Mouse (Mus musculus) MEL-GATA-1-ER (cell line): ENCODE results near the gene Rsph9.

Experiments used
- DNase-seq: peaks from one replicate; pipeline ENCODE4 v3.0.0-alpha.2; 2012; ENCODE audit warnings: low read depth; ENCODE audit errors: extremely low read depth

The Rsph9 gene

DNA sequence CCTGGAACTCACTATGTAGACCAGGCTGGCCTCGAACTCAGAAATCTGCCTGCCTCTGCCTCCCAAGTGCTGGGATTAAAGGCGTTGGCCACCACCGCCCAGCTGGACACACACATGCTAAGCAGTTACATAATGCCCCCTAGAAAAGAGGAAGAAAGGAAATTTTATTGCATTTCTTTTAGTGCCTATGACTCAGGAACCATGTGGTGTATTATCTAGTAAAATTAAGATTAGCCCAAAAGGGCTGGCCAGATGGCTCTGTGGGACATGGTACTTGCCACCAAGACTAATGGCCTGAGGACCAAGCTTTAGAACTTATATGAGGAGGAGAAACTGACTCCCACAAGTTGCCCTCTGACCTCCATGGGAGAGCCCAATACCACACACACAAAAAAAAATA, 4.1 kb downstream of the Rsph9 start:
- peak; percentile 50 for DNase-seq

DNA sequence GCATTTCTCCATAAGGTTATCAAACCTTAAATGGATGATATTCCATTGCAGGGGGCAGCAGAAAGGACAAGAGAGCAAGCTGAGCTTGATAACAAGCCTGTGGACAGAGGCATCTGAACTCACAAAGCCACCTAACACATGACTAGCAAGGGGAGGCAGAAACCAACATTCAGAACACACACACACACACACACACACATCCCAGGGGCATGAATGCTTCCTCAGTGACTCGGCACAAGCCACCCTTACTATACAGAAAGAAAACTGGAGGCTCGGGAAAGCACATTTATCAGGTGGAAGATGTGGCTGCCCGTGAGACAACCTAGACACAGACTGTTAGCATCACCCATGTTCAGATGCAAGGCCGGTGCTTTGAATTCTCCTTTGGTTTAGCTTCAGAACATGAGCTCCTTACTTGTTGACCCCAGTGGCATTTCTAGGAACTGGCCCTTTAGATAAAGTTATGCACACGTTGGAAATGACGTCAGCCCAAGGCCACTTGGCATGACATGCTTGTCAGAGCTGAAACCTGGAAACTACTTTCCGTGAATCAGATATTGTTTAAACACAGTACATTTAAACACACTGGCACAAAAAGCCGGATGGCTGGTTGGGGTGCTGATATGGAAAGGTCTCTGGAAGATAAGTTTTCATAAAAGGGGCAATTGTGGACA, 5.3 kb downstream of the Rsph9 start:
- no peak for DNase-seq

DNA sequence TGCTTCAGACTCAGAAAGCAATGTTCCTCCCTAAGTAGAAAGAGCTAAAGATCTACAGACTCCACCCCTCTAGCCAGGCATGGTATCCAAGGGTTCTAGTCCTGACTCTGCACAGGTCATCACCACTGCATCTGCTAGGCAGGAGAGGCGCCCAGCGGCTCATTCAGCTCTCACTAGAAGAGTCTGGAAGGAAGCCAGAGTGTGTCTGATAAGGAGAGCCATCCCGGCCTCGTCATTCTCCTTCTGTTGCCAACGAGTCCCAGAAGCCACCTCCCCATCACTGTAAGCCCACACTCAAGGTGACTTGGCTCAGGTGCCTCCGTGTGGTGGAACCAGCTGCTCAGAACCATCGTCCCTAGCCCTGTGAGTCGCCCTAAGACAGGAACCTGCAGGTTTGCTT, 11.2 kb downstream of the Rsph9 start:
- DNase-seq = peak; percentile 35

DNA sequence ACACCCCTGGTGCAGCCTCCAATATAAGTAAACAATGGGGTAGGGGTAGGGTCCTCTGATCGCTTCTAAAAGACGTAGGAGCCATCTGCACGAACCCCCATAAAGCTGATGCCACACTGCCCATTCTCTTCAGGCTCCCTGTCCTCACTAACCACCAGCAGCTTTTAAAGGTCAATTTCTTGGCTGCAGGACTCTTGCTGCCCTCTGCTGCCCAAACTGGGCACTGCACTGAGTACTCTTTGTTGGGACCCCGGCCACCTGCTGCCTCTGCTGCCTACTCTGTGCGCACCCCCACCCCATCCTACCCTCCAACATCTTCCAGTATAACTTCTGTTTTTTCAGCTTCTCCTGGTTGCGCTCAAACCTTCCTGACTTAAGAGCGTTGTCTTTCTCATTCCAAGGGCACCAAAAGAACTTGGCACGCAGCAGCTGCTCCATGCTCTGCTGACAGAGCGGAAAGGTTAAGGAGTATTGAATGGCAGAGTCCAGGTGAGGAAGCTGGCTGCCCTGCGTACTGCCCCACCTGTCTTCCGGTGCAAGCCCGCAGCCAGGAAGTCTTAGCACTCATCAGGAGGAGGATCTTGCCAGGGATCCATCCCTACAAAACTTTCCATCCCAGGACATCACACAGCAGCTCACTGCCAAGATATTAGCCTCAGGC, 11.8 kb downstream of the Rsph9 start:
- peak; percentile 24 for DNase-seq

DNA sequence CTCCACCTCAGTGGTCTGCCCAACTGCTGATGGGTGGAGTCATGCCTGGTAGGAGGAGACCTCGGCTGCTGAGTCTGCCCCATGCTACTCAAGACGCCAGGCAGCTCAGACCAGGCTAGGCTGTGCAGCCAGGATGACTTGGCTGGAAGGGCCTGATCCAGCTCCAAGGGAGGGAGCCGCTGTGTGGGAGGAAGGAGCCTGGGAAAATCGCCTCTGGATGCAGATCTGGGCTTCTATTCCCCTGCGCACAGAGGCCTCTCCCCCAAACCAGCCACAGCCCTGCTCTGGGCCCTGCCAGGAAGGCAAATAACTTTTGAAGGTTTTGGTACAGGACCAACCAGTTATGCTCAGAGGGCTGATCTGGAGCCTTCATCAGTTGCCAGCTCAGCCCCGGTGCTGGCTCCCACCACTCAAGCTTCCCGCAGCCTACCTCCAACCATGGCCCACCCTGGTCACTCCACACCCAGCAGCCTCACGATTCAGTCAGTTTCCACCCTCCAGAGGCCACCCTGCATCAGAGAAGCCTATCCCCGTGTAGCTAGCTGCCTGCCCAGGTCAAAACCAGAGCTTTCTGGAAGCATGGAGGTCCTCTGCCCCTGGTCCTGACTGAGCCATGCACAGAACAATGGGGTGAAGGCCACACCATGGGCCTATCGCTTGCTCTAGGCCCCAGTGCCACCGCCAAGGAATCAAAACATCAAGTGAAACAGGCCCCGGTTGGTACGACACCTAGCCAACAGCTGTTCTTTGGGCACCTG, 14.1 kb downstream of the Rsph9 start:
- no peak for DNase-seq

DNA sequence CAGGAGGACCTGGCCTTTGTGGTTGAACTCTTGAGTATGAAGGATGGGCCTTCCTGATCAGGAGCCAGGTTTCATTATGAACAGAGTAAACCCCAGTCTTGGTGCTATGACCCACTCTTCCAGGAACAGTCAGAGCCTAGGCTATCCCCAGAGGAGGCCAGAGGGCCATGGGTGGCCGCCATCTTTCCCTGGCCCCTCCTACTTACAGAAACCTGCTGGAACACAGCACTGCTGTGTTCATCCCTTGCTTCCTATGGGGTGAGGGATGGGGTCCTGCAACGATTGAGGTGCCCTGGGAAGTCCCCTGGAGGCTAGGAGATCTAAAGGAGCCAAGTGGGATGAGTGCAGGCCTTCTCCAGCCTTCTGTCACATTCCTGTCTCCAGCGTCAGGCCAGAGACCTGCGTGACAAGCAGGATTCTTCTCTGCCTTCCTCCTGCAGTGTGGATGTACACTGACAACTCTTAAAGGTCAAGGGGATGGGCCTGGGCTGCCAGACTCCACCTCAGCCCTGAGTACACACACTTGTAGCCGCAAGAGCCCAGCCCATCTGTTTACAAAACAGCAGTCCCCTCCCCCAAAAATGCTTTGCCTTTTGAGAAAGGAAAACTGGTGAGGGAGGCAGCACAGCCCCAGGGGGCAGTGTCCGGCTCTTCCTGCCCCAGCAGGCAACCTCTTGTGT, 16.1 kb downstream of the Rsph9 start:
- no peak for DNase-seq

DNA sequence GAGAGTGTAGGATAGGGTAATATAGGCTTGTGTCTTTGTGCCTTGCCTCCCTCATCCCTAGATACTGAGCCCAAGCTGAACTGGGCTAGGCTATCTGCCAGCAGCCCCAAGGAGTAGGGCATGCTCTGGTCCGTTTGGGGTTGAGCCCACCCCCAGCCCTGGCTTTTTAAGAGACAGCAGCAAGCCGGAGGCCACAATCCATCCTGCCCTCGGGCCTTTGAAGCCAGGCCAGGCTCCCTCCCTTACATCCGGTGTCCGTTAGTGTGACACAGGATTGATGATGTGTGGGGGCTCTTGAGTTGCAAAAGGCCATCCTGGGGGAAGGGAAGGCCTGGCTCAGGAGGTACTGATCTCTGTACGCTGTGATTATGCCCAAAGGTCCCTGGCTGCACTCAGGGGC, 17.4 kb downstream of the Rsph9 start:
- no peak for DNase-seq

DNA sequence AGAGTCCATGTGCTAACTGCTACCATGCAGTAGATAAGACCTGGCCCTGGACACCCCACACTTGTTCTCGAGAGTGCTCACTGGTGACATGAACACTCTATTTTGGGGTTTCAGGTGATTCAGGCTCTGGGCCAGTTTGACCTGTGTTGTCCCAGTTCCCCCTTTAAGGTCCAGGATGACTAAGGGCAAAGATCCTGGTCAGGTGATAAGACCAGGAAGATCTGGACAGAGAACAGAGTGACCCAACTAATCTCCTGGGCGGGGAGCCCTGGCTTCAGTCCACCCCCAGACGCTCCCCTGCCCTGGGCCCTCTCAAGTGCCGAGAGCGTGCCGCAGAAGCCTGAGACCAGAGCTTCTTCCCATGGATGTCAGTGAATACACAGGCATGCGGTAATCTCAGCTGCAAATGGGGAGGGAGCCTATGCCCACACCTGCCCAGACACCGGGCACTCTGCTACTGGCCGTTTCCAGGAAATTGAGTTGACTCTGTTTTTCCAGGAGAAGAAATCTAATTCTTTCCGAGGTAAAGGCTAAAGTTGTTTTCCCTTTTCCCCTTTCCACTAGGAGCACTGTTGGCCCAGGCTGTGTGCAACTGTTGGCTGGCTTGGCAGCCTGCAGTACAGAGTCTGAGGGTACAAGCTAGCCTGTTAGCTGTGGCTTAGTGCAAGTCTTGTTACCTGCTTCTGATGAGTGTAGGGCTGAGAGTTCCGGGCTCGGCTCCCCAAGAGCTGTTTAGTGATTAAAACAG, 19.9 kb downstream of the Rsph9 start:
- no peak for DNase-seq

DNA sequence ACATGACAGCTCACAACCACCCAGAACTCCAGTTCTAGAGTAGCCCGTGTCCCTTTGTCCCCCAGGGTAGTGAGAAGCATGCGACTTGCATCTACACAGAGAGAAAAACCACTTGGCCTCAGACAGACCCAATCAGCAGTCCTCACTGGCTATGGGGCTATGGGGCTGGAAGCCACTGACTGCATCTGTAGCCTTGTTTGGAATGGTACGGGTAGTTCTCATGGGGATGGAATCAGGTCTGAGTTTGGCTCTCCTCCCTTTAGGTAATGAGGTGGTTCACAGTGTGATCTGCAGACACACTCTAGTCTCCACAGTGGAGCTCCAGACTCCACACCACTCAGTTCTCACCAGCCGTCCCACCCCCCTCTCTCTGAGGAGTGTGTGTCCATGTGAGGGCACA, 20.7 kb downstream of the Rsph9 start:
- DNase-seq = no peak

DNA sequence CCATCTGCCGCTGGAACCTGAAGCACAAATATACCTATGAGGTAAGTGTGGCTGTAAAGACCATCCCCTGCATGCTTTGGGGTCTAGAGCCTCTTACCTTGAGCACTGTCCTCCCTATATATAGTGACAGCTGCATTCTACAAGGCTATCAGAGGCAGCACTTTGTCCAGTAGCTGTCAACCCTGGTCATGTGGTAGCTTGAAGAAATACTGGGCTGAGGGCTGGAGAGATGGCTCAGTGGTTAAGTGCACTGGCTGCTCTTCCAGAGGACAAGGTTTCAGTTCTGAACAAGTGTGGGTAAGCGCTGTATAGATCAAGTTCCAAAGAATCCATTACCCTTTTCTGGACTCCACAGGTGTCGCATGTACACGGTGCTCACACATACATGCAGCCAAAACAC, 21.2 kb downstream of the Rsph9 start:
- DNase-seq = no peak

DNA sequence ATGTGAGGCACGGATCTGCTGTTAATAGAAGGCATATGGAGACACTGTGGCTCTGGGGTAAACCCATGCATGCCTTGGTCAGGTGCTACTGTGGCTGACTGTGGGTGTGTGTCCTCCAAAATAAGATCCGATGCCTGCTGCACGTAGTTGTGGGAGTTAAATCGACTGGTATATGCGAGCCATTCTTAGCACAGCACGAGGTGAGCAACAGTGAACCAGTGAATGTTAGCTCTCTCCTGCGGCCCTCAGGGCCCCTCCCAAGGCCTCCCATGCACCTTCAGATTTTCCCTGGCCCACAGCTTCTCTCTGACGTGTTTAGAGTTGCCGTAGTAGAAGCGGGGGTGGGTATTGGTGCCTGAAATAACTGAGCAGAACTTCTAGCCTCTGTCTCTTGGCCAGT, 24.4 kb downstream of the Rsph9 start:
- DNase-seq = no peak

DNA sequence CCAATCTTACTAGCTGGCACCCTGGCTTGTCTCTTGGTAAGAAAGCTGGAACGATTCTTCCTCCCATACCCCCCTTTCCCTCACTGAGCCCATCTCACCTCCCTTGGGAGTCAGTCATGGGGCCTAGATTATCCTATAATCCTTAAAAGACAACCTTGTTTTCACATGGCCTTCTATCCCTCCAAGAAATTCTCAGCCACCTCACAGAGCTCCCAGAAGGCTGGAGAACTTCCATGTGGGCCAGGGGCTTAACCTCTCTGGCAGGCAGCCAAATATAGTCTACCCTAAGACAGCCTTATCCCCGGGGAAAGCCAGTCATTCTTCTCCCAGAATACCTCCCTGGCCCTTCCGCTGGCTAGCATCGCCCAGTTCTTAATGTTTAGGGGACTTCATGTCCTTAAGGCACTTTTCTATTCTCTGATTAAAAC, 25.6 kb downstream of the Rsph9 start:
- DNase-seq = no peak

DNA sequence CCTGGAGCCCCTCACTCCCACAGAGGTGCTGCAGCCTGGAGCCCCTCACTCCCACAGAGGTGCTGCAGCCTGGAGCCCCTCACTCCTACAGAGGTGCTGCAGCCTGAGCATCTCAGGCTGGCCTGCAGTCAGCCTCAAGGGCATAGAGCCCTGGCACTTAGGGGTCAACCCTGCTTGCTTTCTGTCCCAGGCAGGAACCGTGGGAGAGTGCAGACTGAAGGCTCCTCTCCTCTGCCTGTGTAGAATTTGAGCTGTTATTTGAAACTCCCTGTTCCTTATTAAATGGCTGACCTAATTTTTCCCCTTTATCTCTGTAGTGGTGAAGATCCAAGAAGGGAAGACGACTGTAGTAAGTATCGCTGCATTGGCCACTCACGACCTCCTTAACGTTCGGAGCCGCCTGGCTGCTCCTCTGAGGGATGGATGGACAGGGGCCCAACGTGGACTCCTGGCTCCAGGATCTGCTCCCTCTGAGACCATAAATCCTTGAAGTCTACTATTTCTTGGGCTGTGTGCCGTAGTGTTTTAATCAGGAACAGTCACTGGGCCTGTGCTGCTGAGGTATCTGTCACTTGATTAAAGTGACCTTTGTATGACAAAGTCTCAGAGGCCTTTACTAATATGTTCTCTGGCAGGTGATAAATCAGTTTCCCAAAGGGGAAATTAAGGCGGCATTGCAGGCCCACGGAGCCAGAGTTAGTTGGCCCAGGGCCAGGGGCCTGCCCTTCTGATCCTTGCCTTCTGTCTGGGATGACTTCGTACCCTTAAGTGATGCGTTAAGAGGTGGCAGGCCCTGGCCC, 26.2 kb downstream of the Rsph9 start:
- no peak for DNase-seq

DNA sequence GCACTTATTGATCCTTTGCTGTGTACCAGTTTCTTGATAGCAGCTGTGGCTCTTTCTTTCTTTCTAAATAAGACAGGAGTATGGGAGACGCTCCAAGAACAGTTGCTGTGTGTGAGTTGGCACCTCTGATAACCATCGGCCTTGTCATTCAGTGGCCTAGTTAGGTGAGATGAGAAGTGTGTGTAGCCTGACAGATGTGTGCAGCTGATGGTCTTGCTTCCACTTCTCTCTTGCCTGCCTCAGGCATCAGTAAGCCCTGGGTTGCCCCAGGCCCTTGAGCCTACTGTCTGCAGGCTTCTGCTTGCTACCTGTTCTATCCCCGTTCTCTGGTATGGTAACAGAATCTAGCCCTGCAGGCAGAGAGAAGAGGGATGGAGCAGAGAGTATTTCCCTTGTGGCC, 27.1 kb downstream of the Rsph9 start:
- DNase-seq = no peak

DNA sequence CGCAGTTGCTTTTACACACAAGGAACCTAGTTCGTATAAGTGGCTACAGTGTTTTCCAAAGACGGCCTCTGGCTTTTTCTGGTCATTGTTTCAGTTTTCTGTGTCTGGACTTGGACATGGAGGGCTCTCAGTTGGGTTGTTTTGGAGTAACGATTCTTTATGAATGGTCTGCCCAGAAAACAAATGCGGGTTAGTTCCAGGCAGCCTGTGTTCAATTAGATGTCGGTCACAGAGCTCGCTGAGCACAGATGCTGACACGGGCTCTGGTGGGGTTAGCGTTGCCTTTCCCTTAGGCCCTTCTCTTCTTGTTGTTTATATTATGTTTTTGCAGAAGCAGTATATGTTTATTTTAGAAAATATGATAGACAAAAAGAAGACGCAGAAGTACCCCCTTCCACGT, 27.9 kb downstream of the Rsph9 start:
- DNase-seq = no peak

DNA sequence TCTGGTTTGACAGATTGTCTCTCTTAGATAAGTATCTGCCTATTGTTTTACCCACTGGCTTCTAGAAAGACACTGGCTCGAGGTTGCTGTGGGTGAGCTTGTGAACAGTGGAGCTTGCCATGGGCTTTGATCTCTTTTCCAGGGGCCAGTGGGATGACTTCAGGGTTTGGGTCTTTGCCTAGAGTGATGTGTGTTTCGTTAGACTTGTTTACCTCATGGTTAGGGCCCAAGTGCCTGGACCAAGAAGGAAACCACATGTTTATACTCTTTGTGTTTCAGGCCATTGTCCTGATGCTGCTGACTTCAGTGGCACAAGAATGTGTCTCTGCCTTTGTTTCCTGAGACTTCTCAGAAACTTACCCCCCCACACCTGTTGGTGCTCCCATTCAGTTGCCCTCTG, 28.5 kb downstream of the Rsph9 start:
- no peak for DNase-seq

DNA sequence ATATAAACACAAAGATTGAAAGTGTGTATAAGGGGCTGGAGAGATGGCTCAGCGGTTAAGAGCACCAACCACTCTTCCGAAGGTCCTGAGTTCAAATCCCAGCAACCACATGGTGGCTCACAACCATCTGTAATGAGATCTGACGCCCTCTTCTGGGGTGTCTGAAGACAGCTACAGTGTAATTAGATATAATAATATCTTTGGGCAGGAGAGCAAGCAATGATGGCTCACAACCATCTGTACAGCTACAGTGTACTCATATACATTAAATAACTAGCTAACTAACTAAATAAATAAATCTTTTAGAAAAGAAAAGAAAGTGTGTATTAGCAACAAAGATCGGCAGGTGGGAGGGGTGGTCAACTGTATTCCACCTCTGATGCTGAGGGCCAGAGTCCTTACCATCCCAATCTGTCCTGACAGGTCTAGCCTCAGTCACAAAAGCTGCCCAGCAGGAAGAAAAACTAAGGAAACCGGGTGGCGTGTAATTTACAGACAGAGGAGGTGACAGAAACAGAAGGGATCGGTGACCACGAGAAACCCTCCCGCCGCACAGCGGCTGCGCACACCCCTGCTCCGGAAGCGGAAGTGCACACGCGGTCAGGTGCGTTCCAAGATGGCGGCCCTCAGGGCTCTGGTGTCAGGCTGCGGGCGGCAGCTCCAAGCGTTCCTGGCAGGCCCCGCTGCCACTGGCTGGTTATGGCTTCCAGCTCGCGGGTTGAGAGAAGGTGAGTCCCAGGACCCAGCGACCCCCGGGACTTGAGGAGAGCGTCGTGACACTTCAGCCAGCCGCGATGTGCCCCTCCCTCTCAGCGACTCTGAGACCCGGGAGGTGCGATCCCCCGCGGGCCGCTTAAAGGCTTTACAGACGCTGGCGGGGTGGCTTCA, 33.4 kb downstream of the Rsph9 start, which contains the start of gene Mrps18a:
Mrps18a (plus strand) TSS at position 585 of the 888 bp plus-strand sequence.
- DNase-seq = peak; percentile 55

DNA sequence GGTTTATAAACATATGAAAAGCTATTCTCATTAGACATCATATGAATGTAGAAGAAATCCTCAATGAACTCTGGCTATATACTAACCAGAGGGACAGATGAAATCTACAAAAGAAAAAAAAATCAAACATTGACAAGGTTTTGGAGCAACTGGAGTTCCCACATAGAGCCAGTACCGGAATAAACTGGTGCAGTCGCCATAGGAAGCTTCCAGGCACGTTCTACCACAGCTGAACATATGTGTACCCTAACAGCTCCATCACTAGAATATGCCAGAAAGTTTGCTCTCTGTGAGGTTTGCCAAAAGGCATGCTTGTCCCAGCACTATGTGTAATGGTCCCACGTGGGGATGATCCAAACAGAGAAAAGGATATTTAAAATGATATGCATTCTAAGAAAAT, 35.7 kb downstream of the Rsph9 start:
- no peak for DNase-seq

DNA sequence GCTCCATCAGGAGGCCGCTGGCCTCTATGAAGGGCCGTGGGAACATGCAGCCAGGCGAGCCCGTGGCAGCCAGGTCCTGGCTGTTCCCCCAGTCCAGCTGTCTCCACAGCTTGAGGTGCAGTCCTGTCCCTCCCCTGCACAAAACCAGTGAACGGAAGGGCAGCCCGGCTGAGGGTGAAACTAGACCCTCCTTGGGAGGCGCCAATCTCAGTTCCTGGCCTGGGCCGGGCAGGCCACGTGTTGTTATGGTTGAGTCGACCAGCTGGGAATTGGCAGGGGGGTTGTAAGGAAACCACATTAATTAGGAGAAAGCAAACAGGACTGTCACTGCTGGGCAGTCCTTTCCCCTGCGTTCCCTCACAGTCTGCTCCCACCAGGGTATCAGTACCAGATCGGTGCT, 39.5 kb downstream of the Rsph9 start:
- DNase-seq = no peak
